Mouse (Mus musculus) lung, embryonic 14.5 days (tissue): ENCODE results near the gene Camkv. TPM values are rescaled to one million over a fixed set of nuclear protein-coding genes. Genes with fewer than 3 reads are reported as not detected.

Experiments
- ATAC-seq: fragments of 200-750 bp; cut with Nextera tagmentation; 2 replicates; pipeline ENCODE4 v1.8.0; 2017; ENCODE audit warnings: mild to moderate bottlenecking, moderate TSS enrichment, moderate library complexity; ENCODE audit not compliant: insufficient read depth
- DNase-seq: peaks from one replicate; pipeline ENCODE4 v3.0.0-alpha.2; 2015
- H3K27ac ChIP-seq: fragments of 300-500 bp; sonication (generic); 2 replicates; pipeline ENCODE4 v1.5.1; 2014; ENCODE audit warnings: low read depth, mild to moderate bottlenecking, moderate library complexity
- H3K27me3 ChIP-seq: fragments of 300-500 bp; sonication (generic); 2 replicates; pipeline ENCODE4 v1.6.1; 2014; ENCODE audit warnings: low read length, control low read depth; ENCODE audit not compliant: insufficient read depth
- H3K36me3 ChIP-seq: fragments of 300-500 bp; sonication (generic); 2 replicates; pipeline ENCODE4 v1.6.1; 2014; ENCODE audit warnings: control low read depth; ENCODE audit not compliant: insufficient read depth
- H3K4me1 ChIP-seq: fragments of 300-500 bp; sonication (generic); 2 replicates; pipeline ENCODE4 v1.6.1; 2014; ENCODE audit warnings: antibody characterized with exemption, control low read depth; ENCODE audit not compliant: insufficient read depth
- H3K4me2 ChIP-seq: fragments of 300-500 bp; sonication (generic); 2 replicates; pipeline ENCODE4 v1.6.1; 2014; ENCODE audit warnings: mild to moderate bottlenecking
- H3K4me3 ChIP-seq: fragments of 300-500 bp; sonication (generic); 2 replicates; pipeline ENCODE4 v1.5.1; 2014; ENCODE audit warnings: low read depth, low read length
- H3K9ac ChIP-seq: fragments of 300-500 bp; sonication (generic); 2 replicates; pipeline ENCODE4 v1.6.1; 2014
- H3K9me3 ChIP-seq: fragments of 300-500 bp; sonication (generic); 2 replicates; pipeline ENCODE4 v1.6.1; 2016; ENCODE audit warnings: low read depth, low read length, control low read depth
- CTCF ChIP-seq: IDR thresholded peaks from 2 replicates; pipeline ENCODE4 v1.5.1; 2016; ENCODE audit warnings: antibody characterized with exemption, low read depth
- WGBS: fragments of 180-500 bp; shearing (Covaris S2); extraction: QIAGEN DNeasy Blood & Tissue Kit; methylation state at CpG from one replicate; pipeline ENCODE4 v1.1.7; 2014; 5-methylcytosine and 5-hydroxymethylcytosine counted together
- polyA plus RNA-seq: library from polyadenylated mRNA; unstranded; fragments of >200 nt; fragmentation: Nextera tagmentation; extraction: Ambion mirVana; gene quantifications from 2 replicates; pipeline ENCODE4 v1.2.1, GENCODE M21; 2014

Camkv gene
- polyA plus RNA-seq, 1 experiment from 2014 or later, result 2.7 TPM

- 33% methylated on average over 7 of the region's 7 CpGs for WGBS
- ATAC-seq (no peak), DNase-seq (no peak)
These were observed 12.5 kb upstream of the Camkv start for GRCm38 (mm10) chr9:107923021-107923420.

GRCm38 (mm10) chr9:107923956-107924355, 11.5 kb upstream of the Camkv start:
- Histone ChIP-seq H3K9me3 (no peaks in the 10 kb centered on the region), H3K9ac (no peak overlapping the region), H3K36me3 (no peaks in the 10 kb centered on the region), H3K4me1 (peaks cover 8% of the 10 kb centered on the region), H3K4me2 (no peak overlapping the region), H3K27ac (no peak overlapping the region), H3K4me3 (no peak overlapping the region), H3K27me3 (no peaks in the 10 kb centered on the region)
- no peak for TF ChIP-seq CTCF
- WGBS, result 32% methylated on average over 6 of the region's 6 CpGs
- peak; percentile 65 for DNase-seq
- no peak for ATAC-seq

More at GRCm38 (mm10) chr9:107923021-107923420, 12.5 kb upstream of the Camkv start:
- H3K27me3 ChIP-seq, result no peaks in the 10 kb centered on the region
- H3K4me1 ChIP-seq, result peaks cover 4% of the 10 kb centered on the region
- H3K27ac ChIP-seq, result no peak overlapping the region
- no peak overlapping the region for H3K4me2 ChIP-seq
- H3K4me3 ChIP-seq, result no peak overlapping the region
- H3K36me3 ChIP-seq, result no peaks in the 10 kb centered on the region
- H3K9ac ChIP-seq, result no peak overlapping the region
- no peaks in the 10 kb centered on the region for H3K9me3 ChIP-seq
- TF ChIP-seq CTCF, result peak; percentile 61

- Histone ChIP-seq H3K4me2 (no peak overlapping the region), H3K36me3 (no peaks in the 10 kb centered on the region), H3K27ac (no peak overlapping the region), H3K9me3 (no peaks in the 10 kb centered on the region), H3K4me1 (peaks cover 8% of the 10 kb centered on the region), H3K4me3 (no peak overlapping the region), H3K9ac (no peak overlapping the region), H3K27me3 (no peaks in the 10 kb centered on the region)
- DNase-seq (no peak), ATAC-seq (no peak)
- no peak for TF ChIP-seq CTCF
- WGBS, result 34% methylated on average over 3 of the region's 3 CpGs
These were observed 10.2 kb upstream of the Camkv start for GRCm38 (mm10) chr9:107925251-107925650.

GRCm38 (mm10) chr9:107926920-107927420, 8.5 kb upstream of the Camkv start:
- TF ChIP-seq CTCF, result no peak
- Histone ChIP-seq H3K27ac (peak overlapping the region; percentile 85), H3K36me3 (no peaks in the 10 kb centered on the region), H3K27me3 (no peaks in the 10 kb centered on the region), H3K4me2 (no peak overlapping the region), H3K9me3 (no peaks in the 10 kb centered on the region), H3K4me3 (no peak overlapping the region), H3K4me1 (peaks cover 8% of the 10 kb centered on the region), H3K9ac (no peak overlapping the region)
- 37% methylated on average over 9 of the region's 9 CpGs for WGBS
- no peak for DNase-seq
- no peak for ATAC-seq

GRCm38 (mm10) chr9:107927749-107928148, 7.7 kb upstream of the Camkv start:
- no peak overlapping the region for H3K4me3 ChIP-seq
- no peaks in the 10 kb centered on the region for H3K36me3 ChIP-seq
- peak overlapping the region; percentile 85 for H3K27ac ChIP-seq
- no peak overlapping the region for H3K4me2 ChIP-seq
- DNase-seq (peak; percentile 91), ATAC-seq (peak; percentile 88)
- WGBS, result 27% methylated on average over 5 of the region's 5 CpGs
- no peak overlapping the region; the same call in 1 of the 2 replicates for H3K9ac ChIP-seq
- H3K9me3 ChIP-seq, result no peaks in the 10 kb centered on the region
- H3K27me3 ChIP-seq, result no peaks in the 10 kb centered on the region
- TF ChIP-seq CTCF, result no peak
- peaks cover 8% of the 10 kb centered on the region for H3K4me1 ChIP-seq

- no peak for TF ChIP-seq CTCF
- peak; percentile 13 for ATAC-seq
- WGBS, result 53% methylated on average over 3 of the region's 3 CpGs
These were observed 7.3 kb upstream of the Camkv start, which contains the start of gene Actl11 for GRCm38 (mm10) chr9:107928169-107928568. TSS of gene Actl11 (plus strand) at chr9:107928469.

GRCm38 (mm10) chr9:107932221-107932620, 3.3 kb upstream of the Camkv start:
- Histone ChIP-seq H3K4me1 (peaks cover 4% of the 10 kb centered on the region), H3K4me3 (no peak overlapping the region), H3K9ac (no peak overlapping the region), H3K9me3 (no peaks in the 10 kb centered on the region), H3K4me2 (no peak overlapping the region), H3K27me3 (peaks cover 7% of the 10 kb centered on the region; the same call in 1 of the 2 replicates), H3K27ac (no peak overlapping the region), H3K36me3 (no peaks in the 10 kb centered on the region)
- no peak for DNase-seq
- ATAC-seq, result no peak
- no peak for TF ChIP-seq CTCF
- 71% methylated on average over 4 of the region's 4 CpGs for WGBS

More at GRCm38 (mm10) chr9:107928169-107928568, 7.3 kb upstream of the Camkv start, which contains the start of gene Actl11:
- no peaks in the 10 kb centered on the region for H3K36me3 ChIP-seq
- H3K27ac ChIP-seq, result peak within 1 kb of the TSS; percentile 85
- H3K27me3 ChIP-seq, result no peaks in the 10 kb centered on the region
- H3K4me2 ChIP-seq, result no peak within 1 kb of the TSS
- peaks cover 8% of the 10 kb centered on the region for H3K4me1 ChIP-seq
- no peak for DNase-seq
- peak within 1 kb of the TSS; percentile 28; the same call in 1 of the 2 replicates for H3K9ac ChIP-seq
- H3K9me3 ChIP-seq, result no peaks in the 10 kb centered on the region
- H3K4me3 ChIP-seq, result no peak within 1 kb of the TSS
